Mouse (Mus musculus) layer of hippocampus, postnatal 25 days (tissue): ENCODE measurements around the gene Dock6. TPM values are rescaled to one million over a fixed set of nuclear protein-coding genes. Genes with fewer than 3 reads are reported as not detected.

Source experiments
- DNase-seq, 2 experiments: peaks; one replicate each; pipeline ENCODE4 v3.0.0; 2022; ENCODE audit warnings: mixed read lengths in 2 of 2, low spot score in 1 of 2; ENCODE audit errors: extremely low spot score in 1 of 2
- total RNA-seq, 2 experiments: library from RNA; stranded (reverse); gene quantifications; 2 replicates each; pipeline ENCODE4 v1.2.3; 2021

Dock6 gene
- total RNA-seq, 2 experiments from 2014 or later: 13.1 to 18.4 TPM

DNA sequence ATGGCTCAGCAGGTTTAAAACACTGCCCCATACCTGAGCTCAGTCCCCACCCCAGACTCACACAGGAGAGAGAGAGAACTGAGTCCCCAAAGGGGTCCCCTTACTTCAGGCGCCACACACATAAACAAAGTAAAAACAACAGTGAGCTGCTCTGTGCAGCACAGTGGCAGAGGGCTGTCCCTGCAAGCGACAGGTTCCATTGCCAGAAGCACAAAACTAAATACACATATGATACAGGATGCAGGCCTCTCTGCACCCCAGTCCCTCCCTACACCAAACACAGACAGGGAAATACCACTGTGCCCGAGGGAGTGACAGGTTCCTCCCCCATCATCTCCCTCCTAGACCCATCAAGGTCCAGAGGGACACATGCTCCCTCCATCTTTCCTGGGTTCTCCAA lies 5.0 kb downstream of the Dock6 start:
- no peak for DNase-seq

DNA sequence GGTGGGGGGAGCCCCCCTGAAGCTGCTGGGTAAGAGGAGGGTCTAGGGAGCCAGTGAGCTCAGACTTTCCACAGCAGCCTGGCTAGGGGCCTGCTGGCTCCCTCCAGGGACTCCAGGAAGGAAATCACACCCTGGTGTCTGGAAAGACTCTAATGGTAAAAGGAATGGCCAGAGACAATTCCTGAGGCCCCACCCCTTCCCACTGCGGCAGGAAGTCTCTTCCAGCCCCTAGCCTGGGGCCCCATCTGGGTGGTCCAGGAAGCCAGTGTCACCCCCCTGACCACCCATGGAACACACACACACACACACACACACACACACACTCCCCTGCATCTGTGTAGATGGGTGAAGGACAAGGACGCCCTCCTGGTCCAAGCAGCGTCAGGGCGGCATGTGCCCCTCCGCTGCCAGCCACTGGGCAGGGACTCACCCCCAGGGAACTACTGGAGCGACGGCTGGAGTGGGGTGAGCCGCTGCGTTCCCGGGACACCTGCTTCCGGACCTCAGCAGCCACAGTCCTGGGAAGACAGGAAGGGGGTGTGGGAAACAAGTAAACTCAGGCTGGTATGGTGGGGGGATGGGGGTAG lies 5.6 kb downstream of the Dock6 start:
- no peak for DNase-seq

DNA sequence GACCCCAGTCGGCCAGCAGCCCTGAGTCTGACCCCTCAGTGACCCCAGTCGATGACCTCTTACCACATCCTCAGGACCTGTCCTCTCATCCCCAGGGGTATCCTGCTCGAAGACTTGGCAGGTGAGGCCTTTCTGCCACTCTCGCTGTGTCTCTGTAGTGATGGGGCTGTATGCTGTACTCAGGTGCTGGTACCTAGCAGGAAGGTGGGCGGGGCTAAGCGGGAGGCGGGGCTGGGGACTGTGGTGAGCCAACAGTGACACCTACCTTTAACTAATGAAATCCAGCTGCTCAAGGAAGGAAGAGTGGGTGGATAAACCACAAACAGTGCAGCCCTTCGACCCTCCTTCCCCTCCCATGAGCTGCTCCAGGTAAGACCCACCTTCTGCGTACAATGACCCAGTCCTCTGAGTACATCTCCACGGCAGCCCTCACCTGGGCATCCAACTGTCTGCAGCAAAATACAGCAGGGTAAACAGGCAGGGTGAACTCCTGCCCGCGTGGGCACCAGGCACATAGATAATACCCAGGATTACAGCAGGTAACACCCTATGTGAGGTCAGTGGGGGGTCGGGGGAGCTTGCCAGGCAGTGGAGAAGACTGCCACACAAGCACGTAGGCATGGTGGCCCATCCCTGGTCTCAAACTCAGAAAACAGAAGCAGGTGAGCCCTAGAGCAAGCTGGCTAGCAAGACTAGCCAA lies 6.9 kb downstream of the Dock6 start:
- no peak for DNase-seq

DNA sequence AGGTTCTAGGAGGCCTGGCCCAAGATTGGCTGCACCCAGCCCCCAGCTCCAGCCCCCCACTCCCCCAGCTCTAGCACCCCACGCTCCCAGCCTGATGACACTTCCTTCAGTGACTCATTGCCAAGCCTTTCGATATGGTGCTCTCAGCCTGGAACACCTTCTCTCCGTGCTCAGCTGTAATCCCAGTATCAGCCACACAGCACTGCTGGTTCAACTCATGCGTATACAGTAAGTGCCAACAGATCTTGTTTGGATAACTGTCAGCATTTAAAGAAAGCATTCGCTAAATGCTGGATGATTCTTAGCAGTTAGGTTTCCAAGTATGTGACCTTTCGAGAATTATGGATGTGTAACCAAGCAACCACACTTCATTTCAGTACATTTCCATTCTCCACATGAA lies 9.3 kb downstream of the Dock6 start:
- DNase-seq: no peak

DNA sequence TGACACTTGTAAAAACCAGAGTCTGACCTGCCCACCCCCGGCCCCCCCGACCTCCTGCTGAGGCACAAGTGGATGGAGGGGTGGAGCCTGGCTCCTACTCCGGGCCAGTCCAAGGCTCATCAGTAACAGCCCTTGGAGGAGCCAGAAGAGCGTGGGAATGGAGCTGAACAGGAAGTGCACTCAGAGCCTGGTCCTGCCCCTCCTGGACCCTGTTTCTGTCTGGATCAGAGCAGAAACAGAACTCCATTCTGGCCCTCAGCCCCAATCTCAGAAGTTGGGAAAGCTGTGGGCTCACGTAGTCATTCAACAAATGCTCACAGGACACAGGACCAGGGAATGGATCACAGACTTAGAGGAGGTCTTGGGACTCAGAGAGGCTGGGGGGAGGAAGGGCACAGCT lies 10.0 kb downstream of the Dock6 start:
- no peak for DNase-seq

DNA sequence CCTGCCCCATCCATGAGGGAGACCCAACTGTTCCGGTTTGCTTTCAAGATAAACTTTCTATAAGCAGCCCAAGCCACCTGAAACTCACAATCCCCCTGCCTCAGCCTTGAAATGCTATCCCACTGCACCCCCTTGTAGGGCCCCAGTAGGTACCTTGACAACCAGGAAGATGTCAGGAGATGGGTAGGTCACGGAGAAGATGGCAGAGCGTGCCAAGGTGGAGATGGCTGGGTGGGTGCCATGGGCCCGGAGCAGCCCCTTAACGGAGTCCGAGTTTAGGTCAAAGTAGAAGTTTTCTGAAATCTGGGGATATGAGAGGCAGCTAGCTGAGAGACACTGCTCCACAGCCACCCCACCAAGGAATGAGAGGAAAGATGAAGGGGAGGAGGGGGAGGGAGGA lies 11.1 kb downstream of the Dock6 start:
- DNase-seq: no peak

DNA sequence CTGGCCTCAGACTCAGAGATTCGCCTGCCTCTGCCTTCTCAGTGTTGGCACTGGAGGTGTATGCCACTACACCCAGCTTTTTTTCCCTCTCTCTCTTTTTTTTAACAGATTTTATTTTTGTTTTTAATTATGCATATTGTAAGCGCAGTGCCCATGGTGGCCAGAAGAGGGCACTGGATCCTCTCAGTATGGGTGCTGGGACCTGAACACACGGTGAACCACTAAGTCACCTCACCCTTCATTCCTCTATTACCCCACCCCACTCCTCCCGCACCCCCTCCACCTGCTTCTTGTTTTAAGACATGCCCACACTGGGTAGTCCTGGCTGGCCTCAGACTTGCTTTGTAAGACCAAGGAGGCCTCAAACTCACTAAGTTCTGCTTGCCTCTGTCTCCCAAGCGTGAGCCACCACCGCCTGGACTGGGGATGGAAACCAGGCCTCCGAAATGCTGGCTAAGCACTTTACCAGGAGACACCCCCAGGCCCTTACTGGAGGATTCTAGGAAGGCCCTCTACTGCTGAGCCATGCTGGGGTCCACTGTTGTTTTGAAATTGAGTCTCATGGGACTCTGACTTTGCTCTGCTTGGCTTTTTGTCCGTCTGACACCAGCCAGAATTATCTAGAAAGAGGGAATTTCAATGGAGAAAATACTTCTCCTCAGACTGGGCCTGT lies 12.2 kb downstream of the Dock6 start:
- DNase-seq: peak in 1 of 2 experiments; percentile 55

DNA sequence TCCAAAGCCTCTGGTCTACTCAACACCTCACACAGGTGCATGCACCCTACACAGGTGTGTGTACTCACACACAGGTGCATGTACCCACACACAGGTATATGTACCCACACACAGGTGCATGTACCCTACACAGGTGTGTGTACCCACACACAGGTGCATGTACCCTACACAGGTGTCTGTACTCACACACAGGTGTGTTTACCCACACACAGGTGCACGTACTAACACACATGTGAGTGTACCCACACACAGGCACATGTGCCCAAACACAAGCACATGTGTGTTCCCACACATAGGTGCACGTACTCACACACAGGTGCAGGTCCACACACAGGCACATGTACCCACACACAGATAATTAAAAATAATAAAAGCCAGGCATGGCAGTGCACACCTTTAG lies 14.7 kb downstream of the Dock6 start:
- DNase-seq: no peak

DNA sequence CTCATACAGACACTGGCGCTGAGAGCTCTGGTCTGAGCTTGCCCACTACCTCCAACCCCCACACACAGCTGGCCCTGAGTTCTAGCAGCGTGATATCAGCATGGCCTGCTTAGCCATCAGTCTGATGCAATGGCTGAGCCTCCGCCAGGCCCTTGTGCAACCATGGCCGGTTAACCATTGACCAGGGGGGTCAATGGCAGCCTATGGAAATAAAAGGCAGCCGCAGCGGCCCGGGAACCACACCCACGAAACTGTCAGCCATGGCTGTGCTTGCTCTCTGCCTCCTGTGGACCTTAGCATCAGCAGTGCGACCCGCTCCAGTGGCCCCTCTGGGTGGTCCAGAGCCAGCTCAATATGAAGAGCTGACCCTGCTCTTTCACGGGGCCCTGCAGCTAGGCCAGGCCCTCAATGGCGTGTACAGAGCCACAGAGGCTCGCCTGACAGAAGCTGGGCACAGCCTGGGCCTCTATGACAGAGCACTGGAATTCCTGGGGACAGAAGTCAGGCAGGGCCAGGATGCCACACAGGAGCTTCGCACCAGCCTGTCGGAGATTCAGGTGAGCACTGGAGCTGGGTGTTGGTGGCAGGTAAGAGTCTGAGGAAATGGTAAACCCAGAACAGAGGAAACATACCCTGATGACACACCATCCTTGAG lies 17.1 kb downstream of the Dock6 start, which contains the start of gene Angptl8:
Gene Angptl8 (plus strand): TSS at position 253 of the 655 bp plus-strand sequence.
- no peak for DNase-seq

DNA sequence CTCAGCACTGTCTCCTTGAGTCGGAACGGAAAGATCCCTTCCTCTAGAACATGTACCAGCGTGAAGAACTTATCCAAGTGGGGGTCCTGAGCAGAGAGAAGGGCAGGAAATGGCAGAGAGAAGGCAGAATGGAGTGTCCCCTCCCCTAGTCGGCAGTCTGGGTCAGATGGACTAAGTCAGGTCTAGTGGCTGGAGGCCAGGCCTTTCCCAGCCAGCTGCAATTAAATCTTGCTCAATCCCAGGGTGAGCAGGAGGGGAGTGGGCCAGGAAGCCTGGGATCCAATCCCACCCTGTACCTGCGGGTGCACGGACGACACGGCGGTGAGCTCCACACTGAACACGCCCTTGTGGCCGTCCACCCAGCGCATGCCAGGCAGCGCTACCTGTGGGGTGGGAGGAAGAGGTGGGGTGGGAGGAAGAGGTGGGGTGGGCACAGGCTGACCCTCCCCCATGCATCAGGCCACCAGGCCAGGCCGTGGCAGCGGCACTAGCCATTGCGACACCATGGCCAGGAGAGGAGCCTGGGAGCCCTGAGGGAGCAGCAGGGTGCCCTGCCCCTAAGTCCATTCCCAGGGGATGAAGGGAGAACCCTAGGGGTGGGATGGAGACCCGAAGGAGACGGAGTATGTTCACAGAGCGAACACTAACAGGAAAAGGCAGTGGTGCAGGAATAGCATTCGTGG lies 20.7 kb downstream of the Dock6 start:
- no peak for DNase-seq

DNA sequence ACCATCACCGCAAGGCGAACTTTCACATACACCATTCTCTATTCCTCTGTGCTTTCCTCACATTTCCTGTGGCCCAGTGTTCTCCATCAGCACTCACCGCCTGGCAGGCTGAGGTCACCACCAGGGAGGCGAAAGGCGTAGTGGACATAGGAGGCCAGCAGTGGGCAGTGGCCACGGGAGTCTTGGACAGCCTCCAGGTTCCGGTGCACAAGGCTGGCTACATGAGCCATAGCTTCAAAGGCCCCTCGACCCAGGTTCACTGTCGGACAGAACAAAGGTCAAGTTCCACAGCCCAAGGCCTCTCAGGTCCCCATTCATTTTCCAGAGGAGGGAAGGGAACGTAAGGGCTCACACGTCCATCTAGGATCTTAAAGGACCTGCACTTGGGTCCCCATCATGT lies 21.5 kb downstream of the Dock6 start:
- no peak for DNase-seq

DNA sequence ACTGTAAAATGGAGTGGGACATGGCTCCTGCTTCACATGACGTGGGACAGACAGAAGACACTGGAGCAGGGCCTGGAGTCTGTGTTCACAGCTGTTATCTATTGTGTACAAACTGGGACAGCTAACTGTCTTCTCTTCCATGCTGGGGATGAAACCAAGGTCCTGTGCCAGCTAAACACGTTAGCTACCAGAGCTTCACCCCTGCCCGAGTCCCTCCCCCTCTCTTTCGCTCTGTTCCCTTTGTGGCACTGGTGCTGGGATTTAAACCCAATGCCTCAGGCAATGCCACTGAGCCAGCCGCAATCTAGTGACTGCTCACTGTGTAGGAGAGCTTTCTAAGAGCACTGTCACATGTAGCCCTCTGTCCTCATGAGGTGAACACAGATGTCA lies 22.0 kb downstream of the Dock6 start:
- no peak for DNase-seq

DNA sequence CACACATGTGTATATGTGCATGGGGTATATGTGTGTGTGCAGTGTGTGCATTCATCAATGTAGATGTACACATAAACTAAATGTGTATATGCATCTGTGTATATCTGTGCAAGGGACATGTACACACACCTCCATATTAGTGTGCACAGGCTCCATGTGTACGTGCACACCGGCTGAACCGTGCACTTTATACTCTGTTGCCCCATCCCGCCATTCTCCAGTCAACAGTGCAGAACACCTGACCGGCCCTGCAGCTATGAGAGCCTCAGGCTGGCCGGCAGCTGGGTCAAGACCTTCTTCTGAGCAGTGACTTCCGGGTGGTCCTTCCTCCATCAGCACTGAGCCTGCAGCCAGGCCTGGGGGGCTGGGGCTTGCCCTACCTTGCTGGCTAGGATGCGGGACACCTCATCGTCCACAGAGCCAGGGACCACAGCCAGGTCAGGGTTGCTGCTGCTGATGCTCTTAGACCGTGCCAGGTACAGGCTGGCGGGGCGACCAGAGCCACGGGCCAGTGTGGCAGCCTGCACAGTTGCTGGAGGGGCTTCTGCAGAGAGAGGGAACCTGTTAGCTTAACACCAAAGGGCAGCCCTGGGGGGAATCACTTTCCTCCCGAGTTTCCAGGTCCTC lies 22.5 kb downstream of the Dock6 start:
- DNase-seq: no peak

DNA sequence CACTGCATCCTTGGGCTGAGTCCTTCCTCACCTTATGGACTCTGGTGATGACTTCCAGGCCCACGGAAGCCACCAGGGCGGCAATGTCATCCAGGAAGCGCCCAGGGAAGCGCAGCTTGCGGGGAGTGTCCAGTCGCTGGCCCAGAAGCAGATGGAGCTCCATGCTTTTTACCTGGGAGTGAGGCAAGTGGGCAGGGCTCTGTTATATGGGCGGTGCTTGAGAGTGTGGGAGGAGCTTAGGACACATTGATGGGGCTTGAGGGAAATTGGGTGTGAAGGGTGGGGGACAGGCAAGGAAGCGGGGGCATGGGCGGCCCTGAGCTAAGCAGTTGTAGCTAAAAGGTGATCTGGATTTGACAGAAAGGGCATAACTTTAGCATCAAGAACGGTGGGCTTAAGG lies 28.1 kb downstream of the Dock6 start:
- no peak for DNase-seq

DNA sequence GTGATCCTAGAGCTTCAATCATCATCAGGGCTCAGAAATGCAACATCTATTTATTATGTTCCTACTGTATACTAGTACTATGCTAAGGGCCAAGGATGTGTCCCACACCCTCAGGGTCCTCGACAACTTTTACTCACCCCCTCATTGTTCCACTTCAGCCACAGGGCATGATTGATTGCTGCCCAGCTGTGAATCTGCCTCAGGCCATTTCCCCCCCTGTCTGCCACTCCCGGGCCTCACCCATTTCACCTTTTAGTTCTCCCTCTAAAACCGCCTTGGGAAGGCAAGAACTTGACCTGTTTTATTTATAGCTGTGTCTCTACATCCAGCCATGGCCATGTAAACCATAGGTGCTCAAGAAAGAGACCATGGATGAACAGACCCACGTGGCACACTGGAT lies 28.5 kb downstream of the Dock6 start:
- DNase-seq: no peak

DNA sequence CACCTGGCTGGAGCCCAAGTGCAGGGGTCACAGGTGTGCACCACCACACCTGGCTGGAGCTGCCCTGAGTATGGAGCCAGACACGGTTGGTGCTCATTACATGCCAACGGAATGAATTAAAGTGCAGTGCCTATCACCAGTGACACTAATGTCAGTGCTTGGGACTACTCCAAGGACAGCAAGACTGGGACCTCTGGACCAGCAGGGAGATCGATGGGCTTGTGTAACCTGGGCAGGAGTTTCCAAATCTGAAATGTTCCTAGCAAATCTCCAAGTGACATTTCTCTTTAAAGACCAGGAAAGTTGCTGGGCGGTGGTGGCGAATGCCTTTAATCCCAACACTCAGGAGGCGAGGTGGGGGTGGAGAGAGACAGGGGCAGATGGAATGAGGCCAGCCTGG lies 29.7 kb downstream of the Dock6 start:
- no peak for DNase-seq

DNA sequence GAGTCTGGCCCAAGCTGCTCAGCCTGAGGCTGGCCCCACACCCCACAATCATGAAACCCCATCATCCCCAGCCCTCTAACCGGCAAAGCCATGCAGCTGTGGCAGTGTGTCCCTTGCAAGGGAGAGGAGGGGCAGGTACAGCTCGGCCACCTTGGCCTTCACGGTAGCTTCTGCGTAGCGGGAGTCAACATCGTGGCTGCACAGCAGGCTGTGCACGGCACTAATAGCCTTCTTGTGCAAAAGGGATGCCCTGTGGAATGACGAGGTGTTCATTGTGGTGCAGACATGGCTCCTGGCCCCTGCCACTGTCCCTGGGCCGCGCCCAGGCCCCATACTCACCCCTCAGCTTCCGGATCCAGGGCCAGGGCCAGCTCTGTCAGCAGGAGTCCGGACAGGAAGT lies 32.3 kb downstream of the Dock6 start:
- DNase-seq: no peak

DNA sequence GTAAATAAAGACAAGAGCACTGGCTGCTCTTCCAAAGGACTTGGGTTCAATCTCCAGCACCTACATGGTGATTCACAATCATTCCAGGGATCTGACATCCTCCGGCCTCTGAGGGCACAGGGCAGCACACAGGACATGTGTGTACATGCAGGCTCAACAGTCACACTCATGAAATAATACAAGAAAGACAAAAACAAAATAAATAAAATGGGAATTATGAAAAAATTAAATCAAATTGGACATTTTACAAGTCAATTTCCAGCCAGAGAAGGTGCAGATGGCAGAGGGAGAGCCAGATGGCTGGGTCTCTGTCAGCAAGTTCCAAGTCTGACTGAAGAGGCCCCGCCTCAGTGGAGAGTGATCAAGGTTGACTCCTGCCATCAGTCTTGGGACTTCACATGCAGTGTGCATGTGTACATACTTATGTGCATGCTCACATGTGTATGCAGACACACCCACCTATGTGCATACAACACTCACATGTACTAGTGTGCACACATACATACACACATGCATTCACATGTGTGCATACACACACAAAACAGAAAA lies 33.2 kb downstream of the Dock6 start:
- peak in 1 of 2 experiments; percentile 26 for DNase-seq

DNA sequence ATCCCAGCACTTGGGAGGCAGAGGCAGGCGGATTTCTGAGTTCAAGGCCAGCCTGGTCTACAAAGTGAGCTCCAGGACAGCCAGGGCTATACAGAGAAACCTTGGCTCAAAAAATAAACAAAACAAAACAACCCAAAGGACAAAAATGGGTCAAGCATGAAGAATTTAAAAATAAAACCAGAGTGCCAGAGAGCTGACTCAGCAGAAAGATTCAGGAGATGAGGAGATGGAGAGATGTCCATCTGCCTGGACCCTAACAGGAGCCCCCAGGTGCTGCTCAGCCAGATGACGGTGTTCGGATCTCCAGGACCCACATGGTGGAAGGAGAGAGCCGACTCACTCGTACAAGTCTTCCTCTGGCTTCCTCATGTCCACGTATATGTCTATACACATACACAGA lies 33.9 kb downstream of the Dock6 start:
- no peak for DNase-seq

DNA sequence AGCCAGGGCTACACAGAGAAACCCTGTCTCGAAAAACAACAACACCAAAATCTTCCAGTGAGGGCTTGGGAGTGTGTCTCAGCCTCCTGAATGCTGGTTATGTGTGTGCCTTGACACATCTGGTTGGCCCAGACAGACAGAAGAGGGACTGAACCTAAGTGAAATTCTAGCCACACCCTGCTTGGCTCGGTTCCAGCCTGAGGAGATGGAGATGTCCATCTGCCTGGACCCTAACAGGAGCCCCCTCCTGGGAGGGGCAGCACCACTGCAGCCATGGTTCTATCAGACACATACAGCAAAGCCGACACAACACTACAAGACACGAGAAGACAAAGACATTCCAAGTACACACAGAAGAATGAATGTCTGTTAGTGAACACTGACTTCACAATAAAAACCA lies 34.3 kb downstream of the Dock6 start:
- DNase-seq: no peak
